Mouse (Mus musculus) bone marrow macrophage, adult 2 months (primary cell): ENCODE results near the gene Ksr1. TPM values are rescaled to one million over a fixed set of nuclear protein-coding genes. Genes with fewer than 3 reads are reported as not detected.
"Not testable (repeated sequence)": the region's sequence is repeated elsewhere in the genome, so short reads cannot be mapped to it uniquely, and the experiment has no call there.

Source experiments
- H3K27ac ChIP-seq: 2 replicates; pipeline ENCODE4 v1.5.1; 2012; ENCODE audit warnings: low read depth, low read length; ENCODE audit not compliant: insufficient read depth
- H3K4me1 ChIP-seq: 2 replicates; pipeline ENCODE4 v1.6.1; 2012; ENCODE audit warnings: low read length; ENCODE audit not compliant: control insufficient read depth, insufficient read depth
- H3K4me3 ChIP-seq: 2 replicates; pipeline ENCODE4 v1.5.1; 2012; ENCODE audit warnings: mild to moderate bottlenecking, low read length, moderate library complexity; ENCODE audit not compliant: insufficient read depth
- CTCF ChIP-seq: IDR thresholded peaks from 2 replicates; pipeline ENCODE4 v1.5.1; 2012; ENCODE audit warnings: low read depth, mild to moderate bottlenecking, low read length, moderate library complexity
- POLR2A ChIP-seq: IDR thresholded peaks from 2 replicates; pipeline ENCODE4 v1.6.1; 2012; ENCODE audit warnings: mild to moderate bottlenecking, low read depth, low read length, borderline replicate concordance
- polyA plus RNA-seq: library from polyadenylated mRNA; stranded (reverse); fragments of >200 nt; gene quantifications from 2 replicates; pipeline ENCODE4 v1.2.4, GENCODE M21; 2012; ENCODE audit not compliant: missing spikeins, insufficient read depth, insufficient read length

Gene Ksr1
- polyA plus RNA-seq, 1 experiment: 6.0 TPM

DNA sequence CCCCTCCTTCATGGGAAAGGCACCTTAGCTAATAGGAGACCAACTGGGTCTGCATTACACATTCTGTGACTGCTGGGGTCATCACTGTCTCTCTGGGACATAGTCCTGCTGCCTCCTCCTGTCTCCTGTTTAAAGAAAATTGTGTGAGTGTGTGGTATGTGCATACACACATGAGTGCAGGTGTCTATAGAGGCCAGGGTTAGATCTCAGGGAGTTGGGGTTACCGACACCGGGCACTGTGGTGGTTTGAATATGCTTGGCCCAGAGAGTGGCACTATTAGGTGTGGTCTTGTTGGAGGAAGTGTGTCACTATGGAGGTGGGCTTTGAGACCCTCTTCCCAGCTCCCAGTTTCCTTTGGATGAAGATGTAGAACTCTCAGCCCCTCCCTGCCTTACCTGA, 133.7 kb downstream of the Ksr1 start:
- H3K27ac ChIP-seq: no peak overlapping the region
- H3K4me1 ChIP-seq: peaks cover 8% of the 10 kb centered on the region
- H3K4me3 ChIP-seq: no peak overlapping the region
- TF ChIP-seq POLR2A (no peak), CTCF (no peak)

DNA sequence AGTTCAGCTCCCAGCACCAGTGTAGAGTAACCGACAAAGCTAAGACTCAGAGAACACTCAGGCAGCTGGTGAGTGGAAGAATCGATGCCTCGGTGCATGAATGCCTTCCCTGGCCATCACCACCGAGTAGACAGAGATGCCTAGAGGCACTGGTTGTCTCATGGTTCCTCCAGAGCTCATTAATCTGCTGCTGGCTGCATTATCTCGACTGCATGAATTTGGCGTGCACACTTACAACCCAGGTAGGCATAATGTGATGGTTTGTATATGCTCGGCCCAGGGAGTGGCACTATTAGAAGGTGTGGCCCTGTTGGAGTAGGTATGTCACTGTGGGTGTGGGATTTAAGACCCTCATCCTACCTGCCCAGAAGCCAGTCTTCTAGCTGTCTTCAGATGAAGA, 137.3 kb downstream of the Ksr1 start:
- TF ChIP-seq POLR2A (no peak), CTCF (no peak)
- Histone ChIP-seq H3K4me1 (no peaks in the 10 kb centered on the region), H3K4me3 (no peak overlapping the region), H3K27ac (no peak overlapping the region)

- TF ChIP-seq POLR2A (no peak), CTCF (no peak)
- H3K4me3 ChIP-seq: no peak overlapping the region
- H3K27ac ChIP-seq: no peak overlapping the region
- no peaks in the 10 kb centered on the region for H3K4me1 ChIP-seq
Measured at GRCm38 (mm10) chr11:79008007-79008775, 138.0 kb downstream of the Ksr1 start.

GRCm38 (mm10) chr11:79007356-79007755, 138.9 kb downstream of the Ksr1 start:
- H3K4me3 ChIP-seq, H3K4me1 ChIP-seq, H3K27ac ChIP-seq: not testable (repeated sequence)

DNA sequence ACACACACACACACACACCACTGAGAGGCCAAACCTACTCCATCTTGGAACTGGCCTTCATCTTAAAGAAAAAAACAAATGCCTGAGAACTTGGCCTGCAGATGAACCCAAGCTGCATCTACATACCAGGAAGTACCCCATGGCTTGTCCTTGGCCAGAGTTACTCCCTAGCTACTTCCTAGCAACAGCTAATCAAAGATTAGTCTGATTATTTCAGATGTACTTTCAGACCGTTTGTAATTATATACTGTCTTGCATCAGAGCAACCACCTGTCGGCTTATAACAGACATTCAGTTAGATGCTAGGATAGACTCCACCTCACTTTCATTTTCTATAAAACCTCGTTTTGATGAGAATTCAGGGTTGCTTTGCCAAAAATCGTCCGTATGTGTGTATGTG, 139.8 kb downstream of the Ksr1 start:
- Histone ChIP-seq H3K4me1 (no peaks in the 10 kb centered on the region), H3K27ac (no peak overlapping the region), H3K4me3 (no peak overlapping the region)
- TF ChIP-seq POLR2A: no peak
- TF ChIP-seq CTCF: no peak

DNA sequence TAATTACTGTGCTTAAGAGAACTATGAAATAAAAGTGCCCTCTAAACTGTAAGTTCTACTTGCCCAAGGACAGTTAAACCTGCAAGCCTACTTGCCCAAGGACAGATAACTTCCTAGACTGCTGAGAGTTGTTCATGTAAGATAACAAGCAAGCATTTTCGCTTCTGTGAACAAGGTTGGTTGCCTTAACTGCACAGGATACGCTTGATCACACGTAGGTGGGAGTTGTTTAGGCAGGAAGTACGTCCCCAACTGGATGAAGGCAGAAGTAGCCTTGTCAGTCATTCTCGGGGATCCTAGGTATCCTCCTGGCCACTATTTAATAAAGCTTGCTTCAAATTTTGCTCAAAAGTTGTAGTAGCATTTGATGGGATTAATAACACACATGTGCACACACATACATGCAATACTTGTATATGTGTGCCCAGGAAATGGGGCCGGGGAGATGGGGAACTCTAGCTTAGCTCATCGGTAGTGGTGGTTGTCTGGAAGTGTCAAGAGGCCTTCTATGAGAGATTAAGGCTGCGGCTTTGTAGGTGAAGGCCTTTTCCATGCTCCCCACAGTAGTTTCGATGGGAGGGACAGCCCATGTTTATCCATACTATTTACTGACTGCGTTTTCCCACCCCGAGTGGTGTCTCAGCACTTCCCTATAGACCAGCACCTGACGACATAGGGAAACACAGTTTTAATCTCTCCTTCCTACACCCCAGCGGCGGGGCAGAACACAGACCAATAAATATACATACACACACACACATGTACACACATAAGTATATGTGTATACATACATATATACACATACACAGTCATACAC, 140.4 kb downstream of the Ksr1 start:
- TF ChIP-seq POLR2A (no peak), CTCF (no peak)
- H3K4me1 ChIP-seq: no peaks in the 10 kb centered on the region

DNA sequence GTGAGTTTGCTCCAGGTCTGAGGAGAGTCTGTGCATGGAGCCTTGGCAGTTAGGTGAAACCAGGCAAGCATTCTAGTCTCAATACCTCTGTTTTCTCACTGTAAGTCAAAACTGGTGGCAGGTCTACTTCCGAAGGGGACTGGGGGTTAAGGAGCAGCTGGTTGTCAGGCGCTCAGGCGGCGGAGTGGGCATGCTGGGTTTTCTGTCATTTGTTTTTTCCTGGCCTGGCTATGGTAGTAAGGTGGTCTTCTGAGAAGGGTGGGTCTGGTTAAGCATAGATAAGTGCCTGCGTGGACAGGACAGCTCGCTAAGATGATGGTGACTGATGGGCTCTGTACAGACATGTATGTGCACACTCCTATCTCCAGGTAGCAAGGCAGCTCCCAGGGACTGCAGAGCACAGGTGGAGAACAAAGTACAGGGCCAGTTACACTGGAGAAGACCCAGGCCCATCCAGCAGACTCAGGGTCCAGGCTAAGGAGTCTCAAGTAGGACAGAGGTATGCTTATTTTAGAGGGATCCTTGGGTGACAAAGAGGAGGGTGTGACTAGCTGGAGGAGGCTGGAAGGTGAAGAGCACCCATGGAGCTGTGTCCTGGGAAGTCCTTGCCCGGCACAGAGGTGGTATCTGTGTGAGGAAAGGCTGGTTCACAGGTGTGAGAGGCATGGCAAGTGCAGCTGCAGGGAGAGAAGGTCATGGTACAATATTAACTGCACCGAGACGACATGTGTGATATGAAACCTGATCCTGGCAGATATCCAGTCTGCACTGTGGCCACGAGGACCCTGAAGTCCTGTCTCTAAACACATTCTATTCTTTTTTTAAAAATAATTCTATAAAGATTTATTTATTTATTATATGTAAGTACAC, 142.2 kb downstream of the Ksr1 start:
- H3K4me3 ChIP-seq: no peak overlapping the region
- H3K4me1 ChIP-seq: no peaks in the 10 kb centered on the region
- no peak for TF ChIP-seq CTCF
- no peak for TF ChIP-seq POLR2A
- H3K27ac ChIP-seq: no peak overlapping the region

More for the DNA sequence above, 140.4 kb downstream of the Ksr1 start:
- no peak overlapping the region for H3K4me3 ChIP-seq
- no peak overlapping the region for H3K27ac ChIP-seq

DNA sequence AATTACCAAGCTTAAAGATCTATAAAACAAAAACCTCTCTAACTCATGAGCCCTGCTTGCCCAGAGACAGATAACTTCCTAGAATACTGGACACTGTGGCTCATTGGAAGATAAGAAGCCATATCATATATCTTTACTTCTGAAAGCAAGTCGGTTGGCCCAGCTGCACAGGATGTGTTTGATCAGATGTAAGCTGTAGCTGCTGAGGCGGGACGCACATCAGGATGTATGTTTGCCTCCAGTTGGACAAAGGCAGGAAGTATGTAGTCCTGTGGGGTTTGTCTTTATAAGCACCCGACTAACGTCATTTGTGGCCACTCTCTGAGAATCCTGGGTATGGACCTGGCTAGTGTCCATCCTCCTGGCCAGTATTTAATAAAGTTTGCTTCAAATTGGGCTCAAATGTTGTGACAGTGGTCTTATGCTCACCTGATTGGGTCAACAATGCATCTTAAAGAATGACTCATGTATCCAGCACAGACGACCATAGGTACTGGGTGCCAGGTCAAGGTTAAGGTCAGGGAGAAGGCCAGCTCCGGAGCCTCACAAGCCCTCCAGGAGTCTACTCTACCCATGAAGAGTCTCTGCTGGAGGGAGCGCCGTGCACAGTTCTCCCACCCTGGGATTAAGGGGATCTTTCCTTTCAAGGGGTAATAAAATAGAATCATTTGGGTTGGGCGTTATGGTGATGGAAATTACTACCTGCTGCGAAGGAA, 143.0 kb downstream of the Ksr1 start:
- Histone ChIP-seq H3K4me3 (no peak overlapping the region), H3K27ac (no peak overlapping the region), H3K4me1 (no peaks in the 10 kb centered on the region)
- TF ChIP-seq CTCF (no peak), POLR2A (no peak)

GRCm38 (mm10) chr11:79002551-79002951, 143.7 kb downstream of the Ksr1 start:
- no peak overlapping the region for H3K27ac ChIP-seq
- no peaks in the 10 kb centered on the region for H3K4me1 ChIP-seq
- no peak overlapping the region for H3K4me3 ChIP-seq
- TF ChIP-seq POLR2A (no peak), CTCF (no peak)
